Mouse (Mus musculus): ENCODE measurements at regions not wholly inside any gene's neighbourhood (a gene's known extent, or its start where the extent isn't known, plus 50 kb on each side); places are given as distances from the start of the nearest gene placed in this dataset.

DNA sequence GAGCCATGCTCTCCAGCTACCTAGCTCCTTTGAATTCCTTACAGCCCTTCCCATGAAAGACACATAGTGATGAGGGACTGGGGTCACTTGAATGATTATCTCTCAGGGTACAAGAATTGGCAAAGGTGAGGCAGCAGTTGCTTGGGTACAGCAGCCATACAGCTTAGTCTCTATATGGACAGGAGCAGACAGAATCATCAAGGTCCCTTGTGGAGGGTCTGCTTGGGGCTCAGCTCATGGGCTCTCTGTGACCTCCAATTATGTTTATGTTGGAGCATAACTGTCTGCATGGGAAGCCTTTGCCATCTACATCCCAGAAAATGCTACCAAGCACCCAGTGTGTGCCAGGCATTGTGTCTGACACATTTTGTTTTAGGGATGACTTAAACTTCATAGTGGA is 118.4 kb upstream of the Lhcgr start:
- no peaks in the 10 kb centered on the region for H3K27me3 ChIP-seq (replicated peaks)
- H3K4me1 ChIP-seq: no peaks in the 10 kb centered on the region
- no peaks in the 10 kb centered on the region for H3K9me3 ChIP-seq
- H3K36me3 ChIP-seq: no peaks in the 10 kb centered on the region
- no peak overlapping the region for H3K27ac ChIP-seq
- no peak overlapping the region for H3K4me3 ChIP-seq
- no peak overlapping the region for H3K4me2 ChIP-seq (replicated peaks)
- ATAC-seq (ENCODE audit: low FRiP score, low read depth): no peak
- H3K9ac ChIP-seq: no peak overlapping the region

DNA sequence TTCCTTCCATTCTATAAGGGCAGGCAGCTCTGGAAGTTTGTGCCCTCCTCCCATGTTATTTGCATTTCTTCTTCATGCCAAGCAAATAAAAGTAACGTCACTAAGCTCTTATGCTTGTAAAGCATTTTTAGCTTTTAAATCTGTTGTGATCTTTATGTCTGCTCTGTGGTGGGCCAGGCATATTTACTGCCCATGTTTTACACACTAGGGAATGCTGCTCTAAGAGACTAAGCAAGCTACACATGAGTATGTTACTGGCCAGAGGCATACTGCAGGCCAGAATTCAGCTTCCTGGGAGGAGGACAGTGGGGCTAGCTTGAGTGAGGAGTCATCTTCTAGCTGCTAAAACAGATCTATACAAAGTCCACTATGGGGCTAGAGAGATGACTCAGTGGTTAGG is 110.0 kb upstream of the Lhcgr start:
- no peaks in the 10 kb centered on the region for H3K36me3 ChIP-seq
- WGBS: 50% methylated on average over 1 of the region's 1 CpGs
- ATAC-seq (ENCODE audit: low FRiP score, low read depth): no peak
- H3K9ac ChIP-seq: no peak overlapping the region
- H3K27ac ChIP-seq: no peak overlapping the region
- H3K27me3 ChIP-seq (replicated peaks): no peaks in the 10 kb centered on the region
- H3K9me3 ChIP-seq: no peaks in the 10 kb centered on the region
- H3K4me3 ChIP-seq: no peak overlapping the region
- no peak overlapping the region for H3K4me2 ChIP-seq (replicated peaks)
- peaks cover 7% of the 10 kb centered on the region for H3K4me1 ChIP-seq

GRCm38 (mm10) chr17:88900904-88901303 is 109.1 kb upstream of the Lhcgr start:
- Histone ChIP-seq H3K27me3 (replicated peaks) (no peaks in the 10 kb centered on the region), H3K27ac (no peak overlapping the region), H3K4me3 (no peak overlapping the region), H3K4me1 (peaks cover 7% of the 10 kb centered on the region), H3K9me3 (no peaks in the 10 kb centered on the region), H3K36me3 (no peaks in the 10 kb centered on the region), H3K9ac (no peak overlapping the region), H3K4me2 (replicated peaks) (no peak overlapping the region)
- WGBS: 78% methylated on average over 2 of the region's 2 CpGs
- no peak for ATAC-seq (ENCODE audit: low FRiP score, low read depth)

DNA sequence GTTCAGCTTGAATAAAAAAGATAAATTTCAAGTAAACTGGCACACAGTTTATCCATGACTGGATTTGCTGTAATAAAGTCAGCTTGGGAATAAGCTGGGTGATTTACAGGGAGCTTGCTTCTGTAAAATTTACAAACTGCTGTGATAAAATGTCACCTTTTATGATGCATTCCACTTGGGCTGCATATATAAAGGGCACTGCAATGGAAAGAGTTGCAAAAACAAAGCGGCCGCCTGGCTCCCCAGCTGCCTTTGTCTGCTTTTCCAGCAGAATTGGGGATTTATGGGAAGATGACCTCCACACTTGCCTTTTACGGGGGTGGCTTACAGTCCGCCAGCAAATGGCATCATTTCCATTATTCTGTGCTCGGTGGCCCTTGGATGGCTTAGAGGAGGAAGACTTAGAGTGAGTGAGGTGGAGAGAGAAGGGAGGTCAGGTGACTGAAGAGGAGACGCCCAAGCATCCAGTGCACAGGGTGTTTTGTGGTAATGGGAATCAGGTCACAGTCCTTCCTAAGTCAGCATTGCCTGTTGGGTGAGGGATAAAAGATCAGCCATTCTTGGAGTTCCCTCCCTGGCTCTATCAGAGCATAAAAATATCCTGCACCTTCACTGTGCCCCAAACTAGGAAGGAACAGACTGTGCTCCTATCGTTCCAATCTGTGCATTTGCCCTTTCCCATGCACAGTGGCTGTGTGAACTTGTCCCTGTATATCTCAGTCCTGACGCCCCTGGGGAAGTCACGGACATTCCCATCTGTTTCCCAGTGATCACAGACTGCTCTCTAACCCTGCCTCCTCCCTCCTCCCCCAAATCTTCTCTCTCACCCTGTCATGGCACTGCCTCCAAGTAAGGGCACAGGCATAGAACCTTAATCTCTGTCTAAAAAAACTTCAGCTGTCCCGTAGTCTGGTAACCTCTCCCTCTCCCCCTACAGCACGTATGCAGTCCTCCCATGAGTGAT is 107.2 kb upstream of the Lhcgr start:
- ATAC-seq (ENCODE audit: low FRiP score, low read depth): peak; percentile 72
- H3K27ac ChIP-seq: no peak overlapping the region
- no peak overlapping the region for H3K4me3 ChIP-seq
- H3K27me3 ChIP-seq (replicated peaks): no peaks in the 10 kb centered on the region
- 28% methylated on average over 11 of the region's 11 CpGs for WGBS
- H3K36me3 ChIP-seq: no peaks in the 10 kb centered on the region
- H3K9me3 ChIP-seq: no peaks in the 10 kb centered on the region
- H3K4me2 ChIP-seq (replicated peaks): 0 out of 2 replicates have a peak overlapping the region, but pooled peaks have one; percentile 18
- H3K4me1 ChIP-seq: peaks cover 7% of the 10 kb centered on the region
- no peak overlapping the region for H3K9ac ChIP-seq

DNA sequence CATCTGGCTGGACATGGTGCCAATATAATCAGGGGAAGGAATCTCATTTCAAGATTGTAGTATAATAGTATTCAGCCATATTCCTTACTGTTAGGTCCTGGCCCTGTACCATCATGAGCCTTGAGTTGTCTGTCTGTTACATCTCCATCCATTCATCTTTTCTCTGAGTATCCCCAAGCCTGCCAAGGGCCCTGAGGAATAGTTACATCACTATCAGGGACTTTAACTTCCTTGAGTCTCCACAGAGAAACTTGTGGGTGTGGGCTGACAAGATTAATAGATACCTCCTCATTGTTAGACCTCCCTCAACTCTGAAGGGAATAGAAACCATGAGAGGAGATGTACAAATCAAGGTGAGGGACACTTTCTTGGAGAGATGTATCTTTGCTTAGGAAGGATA is 101.7 kb upstream of the Lhcgr start:
- no peaks in the 10 kb centered on the region for H3K36me3 ChIP-seq
- no peak overlapping the region for H3K4me2 ChIP-seq (replicated peaks)
- H3K9me3 ChIP-seq: no peaks in the 10 kb centered on the region
- ATAC-seq (ENCODE audit: low FRiP score, low read depth): no peak
- no peak overlapping the region for H3K27ac ChIP-seq
- no peak overlapping the region for H3K4me3 ChIP-seq
- no peaks in the 10 kb centered on the region for H3K4me1 ChIP-seq
- H3K27me3 ChIP-seq (replicated peaks): no peaks in the 10 kb centered on the region
- H3K9ac ChIP-seq: no peak overlapping the region

DNA sequence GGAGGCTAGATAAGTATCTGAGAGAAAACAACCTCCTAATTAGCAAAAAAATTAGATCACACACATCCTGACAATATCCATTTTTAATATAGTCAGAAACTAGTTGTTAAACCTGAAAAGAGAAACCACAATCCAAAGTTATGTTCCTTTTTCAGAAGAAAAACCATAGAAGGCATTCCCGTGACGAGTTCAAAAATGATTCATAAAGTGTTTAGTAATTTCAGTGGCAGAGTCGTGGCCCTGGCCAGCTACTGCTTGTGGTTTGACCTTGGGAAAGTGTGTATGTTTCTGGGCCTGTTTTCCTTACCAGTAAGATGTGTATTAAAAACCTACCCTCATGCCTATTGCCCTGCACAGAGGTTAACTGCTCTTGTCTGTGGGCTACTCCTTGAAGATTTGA is 93.7 kb upstream of the Lhcgr start:
- no peak for ATAC-seq (ENCODE audit: low FRiP score, low read depth)
- WGBS: 94% methylated on average over 3 of the region's 3 CpGs
- Histone ChIP-seq H3K27ac (no peak overlapping the region), H3K9me3 (no peaks in the 10 kb centered on the region), H3K4me1 (no peaks in the 10 kb centered on the region), H3K9ac (no peak overlapping the region), H3K27me3 (replicated peaks) (no peaks in the 10 kb centered on the region), H3K4me3 (no peak overlapping the region), H3K4me2 (replicated peaks) (no peak overlapping the region), H3K36me3 (no peaks in the 10 kb centered on the region)

DNA sequence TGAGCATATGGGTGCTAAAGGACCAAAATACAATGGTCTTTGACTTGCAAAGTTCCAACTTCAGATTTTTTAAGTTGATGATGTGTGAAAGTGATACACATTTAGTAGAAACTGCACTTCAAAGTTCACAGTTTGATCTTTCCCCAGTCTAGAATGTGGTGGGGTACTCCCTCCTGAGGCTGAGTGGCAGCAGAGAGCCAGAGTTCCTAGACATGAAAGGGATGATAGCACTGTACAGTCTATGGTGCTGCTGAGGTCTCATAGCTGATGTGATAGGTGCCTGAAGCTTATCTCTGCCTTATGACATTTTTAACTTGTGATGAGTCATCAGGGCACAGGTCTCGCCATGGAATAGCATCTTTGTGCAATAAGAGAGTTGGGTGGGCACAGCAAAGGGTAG is 87.9 kb upstream of the Lhcgr start:
- no peak overlapping the region for H3K9ac ChIP-seq
- no peaks in the 10 kb centered on the region for H3K27me3 ChIP-seq (replicated peaks)
- H3K4me2 ChIP-seq (replicated peaks): no peak overlapping the region
- no peak overlapping the region for H3K27ac ChIP-seq
- ATAC-seq (ENCODE audit: low FRiP score, low read depth): no peak
- 83% methylated on average over 1 of the region's 1 CpGs for WGBS
- H3K9me3 ChIP-seq: no peaks in the 10 kb centered on the region
- no peaks in the 10 kb centered on the region for H3K4me1 ChIP-seq
- no peaks in the 10 kb centered on the region for H3K36me3 ChIP-seq
- H3K4me3 ChIP-seq: no peak overlapping the region

DNA sequence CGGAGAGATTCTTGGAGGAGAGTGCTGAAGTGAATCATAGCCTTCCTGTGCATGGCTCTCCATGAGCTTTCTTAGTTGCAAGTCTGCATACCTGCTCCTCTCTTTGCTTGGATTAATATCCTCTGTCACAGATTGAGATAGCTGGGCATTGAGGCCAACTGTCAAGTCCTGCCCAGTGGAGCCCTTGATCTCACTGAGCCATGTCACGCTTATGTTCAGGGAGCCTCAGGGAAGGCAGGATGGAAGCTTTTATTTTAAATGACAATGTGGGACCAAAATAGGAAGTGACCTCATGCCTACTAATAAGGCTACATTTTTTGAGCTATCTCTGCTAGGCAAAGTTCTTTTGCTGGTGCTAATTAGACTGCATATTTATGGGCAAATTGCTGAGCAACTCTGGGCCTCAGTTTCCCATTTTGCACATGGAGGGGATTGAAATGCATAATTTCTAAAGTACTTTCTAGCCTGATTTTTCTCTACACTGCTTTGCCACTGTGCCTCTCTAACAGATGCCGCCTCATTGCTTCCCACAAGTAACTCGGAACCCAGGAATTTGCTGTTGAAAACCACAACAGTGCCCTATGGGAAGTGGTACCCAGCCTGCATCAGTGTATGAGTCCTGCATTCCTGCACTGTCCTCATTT is 78.7 kb upstream of the Lhcgr start:
- Histone ChIP-seq H3K9ac (no peak overlapping the region), H3K4me2 (replicated peaks) (no peak overlapping the region), H3K27me3 (replicated peaks) (no peaks in the 10 kb centered on the region), H3K9me3 (no peaks in the 10 kb centered on the region), H3K36me3 (no peaks in the 10 kb centered on the region), H3K4me3 (no peak overlapping the region), H3K27ac (no peak overlapping the region), H3K4me1 (no peaks in the 10 kb centered on the region)
- 81% methylated on average over 4 of the region's 4 CpGs for WGBS
- ATAC-seq (ENCODE audit: low FRiP score, low read depth): no peak

DNA sequence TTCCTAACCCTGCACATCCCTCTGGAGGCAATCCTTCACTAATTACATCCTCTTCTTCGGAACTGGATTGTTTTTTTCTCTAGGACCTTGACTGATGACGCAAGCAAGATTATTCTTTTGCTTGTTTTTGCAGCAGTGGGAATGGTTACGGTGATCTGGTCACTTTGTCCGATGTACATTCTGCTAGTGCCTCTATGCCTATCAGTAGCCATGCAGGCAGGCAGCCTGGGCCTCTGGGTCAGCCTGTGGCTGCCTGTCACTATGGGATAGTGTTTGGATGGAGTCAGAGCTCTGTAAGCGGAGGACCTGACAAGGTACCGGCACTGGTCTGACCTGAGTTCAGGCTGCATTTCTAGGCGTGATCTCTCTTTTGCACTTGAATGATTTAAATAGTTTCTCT is 72.8 kb upstream of the Lhcgr start:
- H3K9ac ChIP-seq: no peak overlapping the region
- H3K4me3 ChIP-seq: no peak overlapping the region
- no peak overlapping the region for H3K27ac ChIP-seq
- H3K4me2 ChIP-seq (replicated peaks): no peak overlapping the region
- H3K9me3 ChIP-seq: no peaks in the 10 kb centered on the region
- H3K36me3 ChIP-seq: no peaks in the 10 kb centered on the region
- ATAC-seq (ENCODE audit: low FRiP score, low read depth): no peak
- H3K27me3 ChIP-seq (replicated peaks): no peaks in the 10 kb centered on the region
- no peaks in the 10 kb centered on the region for H3K4me1 ChIP-seq
- 90% methylated on average over 7 of the region's 7 CpGs for WGBS

DNA sequence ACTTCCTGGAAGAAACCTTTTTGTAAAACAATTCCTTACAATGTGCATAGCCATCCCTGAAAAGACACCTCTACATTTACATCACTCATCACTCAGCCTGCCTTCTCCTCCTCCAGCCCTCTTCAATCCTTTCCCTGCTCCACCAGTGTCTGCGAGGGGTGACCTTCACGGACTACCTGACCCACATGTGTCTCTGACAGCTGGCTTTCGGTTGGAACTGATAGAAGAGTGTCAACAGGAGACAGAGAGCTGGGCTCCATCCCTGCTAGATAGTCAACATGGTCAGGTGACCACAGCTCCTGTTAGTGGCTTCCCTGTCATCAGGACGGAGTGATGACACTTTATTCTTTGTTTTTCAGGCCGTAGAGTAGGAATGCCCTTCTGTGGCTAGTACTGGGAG is 72.4 kb upstream of the Lhcgr start:
- H3K4me3 ChIP-seq: no peak overlapping the region
- H3K27me3 ChIP-seq (replicated peaks): no peaks in the 10 kb centered on the region
- H3K9me3 ChIP-seq: no peaks in the 10 kb centered on the region
- H3K9ac ChIP-seq: no peak overlapping the region
- H3K4me1 ChIP-seq: no peaks in the 10 kb centered on the region
- ATAC-seq (ENCODE audit: low FRiP score, low read depth): no peak
- no peak overlapping the region for H3K4me2 ChIP-seq (replicated peaks)
- 79% methylated on average over 5 of the region's 5 CpGs for WGBS
- H3K27ac ChIP-seq: no peak overlapping the region
- H3K36me3 ChIP-seq: no peaks in the 10 kb centered on the region

- 95% methylated on average over 2 of the region's 2 CpGs for WGBS
- Histone ChIP-seq H3K36me3 (no peaks in the 10 kb centered on the region), H3K4me2 (replicated peaks) (no peak overlapping the region), H3K4me1 (no peaks in the 10 kb centered on the region), H3K27me3 (replicated peaks) (no peaks in the 10 kb centered on the region), H3K9me3 (no peaks in the 10 kb centered on the region), H3K27ac (no peak overlapping the region), H3K4me3 (no peak overlapping the region), H3K9ac (no peak overlapping the region)
- no peak for ATAC-seq (ENCODE audit: low FRiP score, low read depth)
Measured at GRCm38 (mm10) chr17:88861128-88861527, 69.3 kb upstream of the Lhcgr start.

GRCm38 (mm10) chr17:88860576-88860975 is 68.8 kb upstream of the Lhcgr start:
- no peak overlapping the region for H3K4me2 ChIP-seq (replicated peaks)
- H3K9ac ChIP-seq: no peak overlapping the region
- no peaks in the 10 kb centered on the region for H3K9me3 ChIP-seq
- ATAC-seq (ENCODE audit: low FRiP score, low read depth): no peak
- no peaks in the 10 kb centered on the region for H3K4me1 ChIP-seq
- no peaks in the 10 kb centered on the region for H3K36me3 ChIP-seq
- H3K27ac ChIP-seq: no peak overlapping the region
- no peaks in the 10 kb centered on the region for H3K27me3 ChIP-seq (replicated peaks)
- H3K4me3 ChIP-seq: no peak overlapping the region
- 91% methylated on average over 1 of the region's 1 CpGs for WGBS

- H3K4me1 ChIP-seq: no peaks in the 10 kb centered on the region
- no peak for ATAC-seq (ENCODE audit: low FRiP score, low read depth)
- no peaks in the 10 kb centered on the region for H3K36me3 ChIP-seq
- no peak overlapping the region for H3K27ac ChIP-seq
- H3K9me3 ChIP-seq: no peaks in the 10 kb centered on the region
- no peak overlapping the region for H3K9ac ChIP-seq
- 70% methylated on average over 4 of the region's 4 CpGs for WGBS
- H3K4me3 ChIP-seq: no peak overlapping the region
- no peaks in the 10 kb centered on the region for H3K27me3 ChIP-seq (replicated peaks)
- H3K4me2 ChIP-seq (replicated peaks): no peak overlapping the region
Measured at GRCm38 (mm10) chr17:88858666-88859065, 66.9 kb upstream of the Lhcgr start.
